Mouse (Mus musculus): ENCODE measurements around the gene Il18bp.
"Not testable (repeated sequence)": the region's sequence is repeated elsewhere in the genome, so short reads cannot be mapped to it uniquely, and the experiment has no call there.

The Il18bp gene

GRCm38 (mm10) chr7:102018590-102018989, at the start of gene Il18bp:
Gene Il18bp, minus strand, starts transcription at chr7:102018690.
- DNase-seq (ENCODE audit: low read depth): no peak

DNA sequence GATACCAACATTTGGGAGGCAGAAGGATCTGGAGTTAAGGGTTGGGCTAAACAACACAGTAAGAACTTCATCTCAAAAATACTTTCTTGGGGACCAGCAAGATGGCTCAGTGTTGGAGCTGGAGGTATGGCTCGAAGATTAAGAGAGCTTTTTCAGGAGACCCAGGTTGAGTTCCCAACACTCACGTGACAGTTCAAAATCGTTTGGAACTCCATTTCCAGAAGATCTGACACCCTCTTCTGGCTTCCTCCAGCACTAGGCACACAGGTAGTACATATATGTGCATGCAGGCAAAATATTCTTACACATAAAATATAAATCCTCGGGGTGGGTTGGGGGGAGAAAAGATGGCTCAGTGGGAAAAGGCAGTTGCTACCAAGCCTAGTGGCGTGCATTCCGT, 47.9 kb upstream of the Il18bp start:
- DNase-seq (ENCODE audit: low read depth): no peak

DNA sequence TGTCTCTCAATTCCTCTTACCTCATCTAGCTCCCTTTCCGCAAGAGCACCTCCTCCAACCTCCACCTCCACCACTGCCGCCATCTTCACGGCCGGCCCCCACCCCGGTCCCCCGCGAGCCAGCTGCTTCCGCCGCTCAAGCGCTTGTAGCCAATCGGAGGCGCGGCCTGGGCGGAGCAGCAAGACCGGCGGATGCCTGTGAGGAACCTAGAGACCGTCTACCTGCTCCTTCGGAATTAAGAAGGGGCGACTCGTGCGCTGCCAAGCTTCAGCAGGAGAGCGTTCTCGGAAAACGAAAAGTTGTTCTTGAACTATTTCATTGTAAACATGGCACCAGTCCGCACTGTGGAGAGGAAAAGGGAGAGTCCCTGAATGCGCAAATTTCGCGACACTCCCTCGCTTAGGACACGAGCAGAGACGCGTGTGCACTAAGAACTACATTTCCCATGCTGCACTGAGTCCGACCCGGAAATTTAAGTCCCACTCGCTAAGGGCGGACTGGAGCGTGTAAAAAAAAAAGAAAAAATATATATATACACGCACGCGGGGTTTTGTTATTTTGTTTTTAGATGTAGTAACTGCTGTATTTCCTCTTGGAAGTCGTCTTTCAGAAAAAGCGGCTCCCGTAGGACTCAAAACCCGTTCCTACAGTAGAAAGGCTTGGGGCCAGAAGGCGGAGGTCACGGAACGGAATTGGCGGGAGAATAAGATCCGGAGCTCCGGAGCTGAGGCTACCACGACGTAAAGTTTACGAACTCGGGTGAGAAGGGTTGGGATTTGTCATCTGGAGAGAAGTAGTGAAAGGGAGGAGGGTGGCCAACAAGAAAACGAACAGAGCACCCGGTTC, 46.8 kb upstream of the Il18bp start, which contains the start of the genes Rnf121, Xndc1 and Xntrpc:
Gene Rnf121 (minus strand): TSS at position 424 of the 846 bp plus-strand sequence.
Gene Xndc1 (plus strand): TSS at position 466 of the 846 bp plus-strand sequence.
Gene Xntrpc (plus strand): TSS at position 668 of the 846 bp plus-strand sequence.
- DNase-seq (ENCODE audit: low read depth): peak; percentile 85

- DNase-seq (ENCODE audit: low read depth): no peak
Measured at GRCm38 (mm10) chr7:102064655-102065045, 46.2 kb upstream of the Il18bp start.

DNA sequence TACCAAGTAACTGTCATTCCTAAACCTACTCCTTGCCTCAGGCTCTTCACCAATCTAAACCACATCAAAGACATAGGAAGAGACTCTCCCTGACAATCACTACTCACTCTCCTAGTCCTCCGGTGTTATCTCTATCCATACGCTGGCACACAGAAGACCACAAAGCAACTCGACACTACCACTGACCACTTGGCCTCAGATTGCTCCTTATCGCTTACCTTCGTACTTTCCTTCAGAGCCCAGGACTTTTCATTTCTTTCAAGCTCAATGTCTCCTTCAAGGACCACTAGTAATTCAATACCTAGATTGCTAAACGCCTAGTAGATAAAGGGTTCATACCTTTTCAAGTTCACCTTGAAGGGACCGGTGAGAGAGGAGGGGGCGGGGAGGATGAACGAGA, 45.4 kb upstream of the Il18bp start:
- no peak for DNase-seq (ENCODE audit: low read depth)

- no peak for DNase-seq (ENCODE audit: low read depth)
Measured at GRCm38 (mm10) chr7:102062203-102062602, 43.7 kb upstream of the Il18bp start.

DNA sequence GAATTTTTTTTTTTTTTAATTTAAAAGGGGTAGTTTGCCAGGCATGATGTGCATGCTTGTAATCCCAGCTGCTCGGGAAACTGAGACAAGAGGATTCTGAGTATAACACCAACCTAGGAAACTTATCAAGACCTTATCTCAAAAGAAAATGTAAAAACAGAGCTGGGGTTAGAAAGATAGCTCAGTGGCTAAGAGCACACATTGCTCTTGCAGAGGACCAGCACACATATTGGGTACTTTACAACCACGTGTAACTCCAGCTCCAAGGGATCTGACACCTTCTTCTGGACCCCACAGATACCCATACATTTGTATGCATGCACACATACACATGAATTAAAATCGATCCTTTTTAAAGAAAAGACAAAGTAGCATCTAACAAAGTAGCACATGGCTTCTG, 42.9 kb upstream of the Il18bp start:
- DNase-seq (ENCODE audit: low read depth): no peak

GRCm38 (mm10) chr7:102048524-102048923, 30.0 kb upstream of the Il18bp start:
- DNase-seq (ENCODE audit: low read depth): not testable (repeated sequence)

GRCm38 (mm10) chr7:102042314-102042713, 23.8 kb upstream of the Il18bp start:
- no peak for DNase-seq (ENCODE audit: low read depth)

GRCm38 (mm10) chr7:102037318-102037717, 18.8 kb upstream of the Il18bp start:
- no peak for DNase-seq (ENCODE audit: low read depth)

DNA sequence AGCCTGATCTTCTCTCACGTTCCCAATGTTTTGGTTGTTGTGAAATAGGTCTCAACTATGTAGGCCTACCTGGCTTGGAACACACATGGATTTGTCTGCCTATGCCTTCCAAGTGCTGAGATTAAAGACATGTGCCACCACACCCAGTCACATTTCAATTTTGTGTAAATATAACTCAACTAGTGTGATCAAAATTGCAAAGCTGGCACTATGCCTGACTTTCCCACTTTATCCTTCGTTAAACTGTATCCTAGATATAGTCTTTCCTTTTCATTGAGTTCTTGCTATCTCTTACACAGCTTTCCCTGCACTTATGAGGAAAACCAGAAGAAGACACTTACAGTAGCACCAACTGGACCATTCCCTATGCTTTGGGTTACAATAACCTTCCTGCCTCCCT, 17.0 kb upstream of the Il18bp start:
- DNase-seq (ENCODE audit: low read depth): no peak

- peak; percentile 28 for DNase-seq (ENCODE audit: low read depth)
Measured at GRCm38 (mm10) chr7:102034904-102035303, 16.4 kb upstream of the Il18bp start.

- DNase-seq (ENCODE audit: low read depth): no peak
Measured at GRCm38 (mm10) chr7:102025187-102026119, 7.0 kb upstream of the Il18bp start.

- no peak for DNase-seq (ENCODE audit: low read depth)
Measured at GRCm38 (mm10) chr7:102023821-102024220, 5.3 kb upstream of the Il18bp start.

GRCm38 (mm10) chr7:102020934-102021333, 2.4 kb upstream of the Il18bp start:
- not testable (repeated sequence) for DNase-seq (ENCODE audit: low read depth)

DNA sequence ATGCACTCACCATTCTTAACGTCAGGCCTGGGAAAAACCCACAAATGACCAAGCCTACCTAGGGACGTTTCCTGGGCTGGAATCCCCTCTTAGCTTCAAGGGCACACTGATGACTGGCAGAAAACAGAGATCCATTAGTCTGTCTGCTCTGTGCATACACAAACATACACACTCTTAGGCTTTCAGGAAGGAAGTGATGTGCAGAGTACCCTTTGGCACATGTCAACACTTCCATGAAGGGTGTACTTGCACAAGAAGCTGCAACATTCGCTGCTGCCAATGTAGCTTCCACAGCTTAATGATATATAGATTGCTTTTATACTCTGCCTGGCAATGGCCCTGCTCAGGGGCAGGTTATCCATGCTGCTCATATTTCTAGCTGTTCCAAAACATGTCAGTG, 872 bp upstream of the Il18bp start:
- no peak for DNase-seq (ENCODE audit: low read depth)

DNA sequence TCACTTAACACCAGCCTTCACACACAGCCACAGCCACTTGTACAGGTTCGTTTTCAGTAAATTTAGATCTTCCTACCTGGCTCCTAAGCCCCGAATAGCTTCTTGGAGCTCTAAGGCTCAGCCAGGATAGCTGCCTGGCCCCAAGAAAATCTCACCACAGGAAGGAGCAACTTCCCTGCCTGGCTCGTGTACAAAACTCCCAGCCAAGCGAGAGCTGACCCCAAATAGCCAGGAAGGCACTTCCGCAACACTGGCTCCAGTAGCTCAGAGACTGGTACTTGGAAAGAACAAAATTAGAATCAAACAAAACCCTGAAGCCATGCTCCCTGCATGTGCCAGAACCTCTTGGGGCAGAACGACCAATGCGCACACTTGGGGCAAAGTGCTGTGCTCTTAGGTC, 456 bp downstream of the Il18bp start:
- no peak for DNase-seq (ENCODE audit: low read depth)

GRCm38 (mm10) chr7:102017452-102017851, 1.0 kb downstream of the Il18bp start:
- no peak for DNase-seq (ENCODE audit: low read depth)

GRCm38 (mm10) chr7:102016936-102017335, 1.6 kb downstream of the Il18bp start:
- no peak for DNase-seq (ENCODE audit: low read depth)

GRCm38 (mm10) chr7:102014995-102015394, 3.5 kb downstream of the Il18bp start:
- no peak for DNase-seq (ENCODE audit: low read depth)

- no peak for DNase-seq (ENCODE audit: low read depth)
Measured at GRCm38 (mm10) chr7:102013416-102013815, 5.1 kb downstream of the Il18bp start.

DNA sequence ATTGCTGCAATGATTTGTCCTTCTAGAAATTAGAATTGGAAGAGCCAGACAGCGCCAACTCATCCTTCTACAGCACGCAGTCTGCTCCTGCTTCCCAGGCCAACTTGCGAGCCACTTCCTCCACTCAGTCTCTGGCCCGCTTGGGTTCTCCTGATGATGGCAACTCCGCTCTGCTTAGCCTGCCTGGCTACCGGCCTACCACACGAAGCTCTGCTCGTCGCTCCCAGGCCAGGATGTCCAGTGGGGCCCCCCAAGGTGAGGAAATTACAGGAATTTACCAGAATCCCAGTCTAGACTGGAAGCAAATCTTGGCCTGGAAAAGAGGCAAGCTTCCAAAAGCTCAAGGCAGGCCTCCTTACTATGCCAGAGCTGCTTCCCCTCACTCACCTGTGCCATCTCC, 6.6 kb downstream of the Il18bp start:
- no peak for DNase-seq (ENCODE audit: low read depth)

GRCm38 (mm10) chr7:102006520-102006919, 12.0 kb downstream of the Il18bp start:
- peak; percentile 63 for DNase-seq (ENCODE audit: low read depth)

All from c-Kit-positive CD71-positive TER-119-negative erythroid progenitor cells, embryonic 14.5 days (primary cell).